Mouse (Mus musculus): Measurements from ENCODE around the gene St3gal5. TPM values are rescaled to one million over a fixed set of nuclear protein-coding genes. Genes with fewer than 3 reads are reported as not detected.

St3gal5 gene
- polyA plus RNA-seq, 1 experiment, result 31.6 TPM

DNA sequence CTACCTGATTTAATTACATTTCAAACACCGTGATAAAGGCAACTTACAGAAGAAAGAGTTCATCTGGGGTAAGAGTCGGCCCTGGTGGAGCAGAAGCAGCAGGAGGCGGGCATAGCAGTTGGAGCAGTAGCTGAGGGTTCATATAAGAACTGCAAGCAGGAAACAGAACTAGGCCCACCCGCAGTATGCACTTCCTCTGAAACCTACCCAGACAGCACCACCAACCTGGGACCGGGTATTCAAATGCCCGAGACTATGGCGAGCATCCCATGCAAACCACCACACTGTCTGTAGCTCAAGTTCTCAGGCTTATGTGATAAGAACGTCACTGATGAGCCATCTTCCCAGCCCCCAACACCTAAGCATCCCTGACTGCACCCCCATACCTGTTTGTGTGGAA, 58.3 kb downstream of the St3gal5 start:
- no peak for TF ChIP-seq CTCF (IDR thresholded peaks at IDR 0.05; ENCODE audit: low read depth, low read length)
- TF ChIP-seq POLR2A (IDR thresholded peaks at IDR 0.05; ENCODE audit: borderline replicate concordance, low read depth, low read length), result no peak
- Histone ChIP-seq H3K27ac (ENCODE audit: insufficient read depth, low read depth, low read length) (no peak overlapping the region), H3K4me3 (ENCODE audit: insufficient read depth, low read length) (no peak overlapping the region), H3K4me1 (ENCODE audit: control insufficient read depth, insufficient read depth, low read length) (peaks cover 23% of the 10 kb centered on the region)

DNA sequence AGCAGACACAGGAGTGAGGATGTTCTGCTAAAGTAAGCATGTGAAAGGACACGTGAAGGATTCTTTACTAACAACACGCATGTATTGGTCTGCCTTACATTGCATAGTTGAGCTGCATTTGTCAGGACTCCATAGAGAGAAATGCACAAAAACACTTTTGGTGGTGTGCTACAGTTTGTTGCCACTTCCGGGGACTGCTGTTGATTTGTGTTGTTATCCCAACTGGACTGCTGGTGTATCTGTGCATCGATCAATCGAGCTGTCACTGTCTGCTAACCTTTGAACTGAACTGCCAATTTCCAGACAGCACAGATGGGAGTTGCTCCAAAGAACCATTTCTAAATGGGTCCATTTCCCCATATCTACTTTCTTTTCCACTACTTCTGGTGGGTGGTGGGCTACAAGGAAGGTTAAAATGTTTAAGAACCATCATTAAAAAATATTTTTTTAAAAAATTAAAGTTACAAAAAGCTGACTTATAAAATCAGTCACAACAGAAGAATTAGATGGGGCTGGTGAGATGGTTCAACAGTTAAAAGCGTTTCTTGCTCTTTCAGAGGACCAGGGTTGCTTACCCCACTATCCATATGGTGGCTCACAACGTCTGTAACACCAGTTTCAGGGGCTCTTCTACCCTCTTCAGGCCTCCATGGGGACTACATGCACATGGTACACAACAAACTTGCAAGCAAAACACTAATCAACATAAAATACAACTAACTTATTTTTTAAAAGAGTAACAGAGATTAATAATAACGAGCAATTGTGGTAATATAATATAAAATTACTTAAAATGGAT, 61.8 kb downstream of the St3gal5 start:
- H3K27ac ChIP-seq (ENCODE audit: insufficient read depth, low read depth, low read length), result no peak overlapping the region
- TF ChIP-seq CTCF (IDR thresholded peaks at IDR 0.05; ENCODE audit: low read depth, low read length), result no peak
- TF ChIP-seq POLR2A (IDR thresholded peaks at IDR 0.05; ENCODE audit: borderline replicate concordance, low read depth, low read length), result no peak
- peaks cover 35% of the 10 kb centered on the region for H3K4me1 ChIP-seq (ENCODE audit: control insufficient read depth, insufficient read depth, low read length)
- no peak overlapping the region for H3K4me3 ChIP-seq (ENCODE audit: insufficient read depth, low read length)

DNA sequence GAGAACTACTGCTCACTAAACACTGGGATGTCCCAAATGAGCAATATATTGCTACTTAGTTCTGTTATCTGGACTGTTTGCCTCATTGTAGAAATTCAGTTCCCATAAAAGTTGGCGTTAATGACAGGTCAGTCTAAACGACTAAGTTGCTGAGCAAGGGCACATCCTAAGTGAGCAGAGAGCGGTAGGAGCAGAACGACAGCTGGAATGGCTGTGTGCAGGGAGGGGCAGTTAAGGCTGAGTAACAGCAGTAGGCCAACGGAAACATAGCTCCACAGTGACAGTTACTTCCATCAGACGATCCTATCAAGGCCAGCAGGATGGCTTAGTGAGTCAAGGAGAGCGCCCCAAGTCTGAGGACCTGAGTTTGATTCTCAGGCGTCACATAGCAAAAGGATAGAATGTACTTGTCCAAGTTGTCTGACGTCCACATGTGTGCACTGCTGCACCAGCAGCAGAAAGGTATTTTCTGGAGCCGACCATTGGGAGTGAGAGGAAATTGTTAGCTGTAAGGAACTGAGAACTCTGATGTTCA, 62.5 kb downstream of the St3gal5 start:
- H3K27ac ChIP-seq (ENCODE audit: insufficient read depth, low read depth, low read length), result no peak overlapping the region
- TF ChIP-seq CTCF (IDR thresholded peaks at IDR 0.05; ENCODE audit: low read depth, low read length), result no peak
- TF ChIP-seq POLR2A (IDR thresholded peaks at IDR 0.05; ENCODE audit: borderline replicate concordance, low read depth, low read length), result no peak
- no peak overlapping the region for H3K4me3 ChIP-seq (ENCODE audit: insufficient read depth, low read length)
- peaks cover 35% of the 10 kb centered on the region for H3K4me1 ChIP-seq (ENCODE audit: control insufficient read depth, insufficient read depth, low read length)

DNA sequence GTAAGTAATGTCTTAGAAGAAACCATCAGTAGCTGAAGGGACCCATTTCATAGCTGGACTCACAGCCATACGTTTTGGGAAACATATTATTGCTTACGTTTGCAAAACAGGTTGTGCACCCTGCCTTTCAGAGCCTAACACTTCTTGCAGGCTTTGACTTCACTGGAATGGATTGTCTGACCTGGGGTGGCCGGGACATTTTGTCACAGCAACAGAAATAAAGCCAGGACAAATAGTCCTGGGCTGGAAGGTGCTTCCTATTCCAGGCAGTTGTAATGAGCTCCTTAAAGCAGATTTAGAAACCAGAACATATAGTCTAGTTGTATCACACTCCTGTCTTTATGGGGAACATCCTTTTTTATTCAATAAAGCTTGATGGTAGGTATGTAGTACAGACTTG, 63.6 kb downstream of the St3gal5 start:
- TF ChIP-seq CTCF (IDR thresholded peaks at IDR 0.05; ENCODE audit: low read depth, low read length), result no peak
- no peak for TF ChIP-seq POLR2A (IDR thresholded peaks at IDR 0.05; ENCODE audit: borderline replicate concordance, low read depth, low read length)
- Histone ChIP-seq H3K27ac (ENCODE audit: insufficient read depth, low read depth, low read length) (no peak overlapping the region), H3K4me1 (ENCODE audit: control insufficient read depth, insufficient read depth, low read length) (peaks cover 35% of the 10 kb centered on the region), H3K4me3 (ENCODE audit: insufficient read depth, low read length) (no peak overlapping the region)

DNA sequence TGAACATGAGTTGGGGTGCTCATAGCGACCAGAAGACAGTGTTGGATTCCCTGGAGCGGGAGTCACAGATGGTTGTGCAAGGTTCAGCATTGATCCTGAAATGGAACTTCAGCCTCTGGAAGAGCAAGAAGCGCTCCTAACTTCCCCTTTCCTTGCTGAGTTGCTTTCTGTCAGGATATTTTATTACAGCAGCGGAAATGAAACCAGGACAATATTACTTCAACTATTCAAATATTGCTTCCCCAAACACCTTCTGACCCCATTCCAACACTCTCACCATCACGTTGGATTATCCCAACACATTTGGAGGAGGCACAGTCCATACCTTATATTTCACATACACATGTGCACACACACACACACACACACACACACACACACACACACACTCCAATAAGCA, 64.4 kb downstream of the St3gal5 start:
- peak overlapping the region; percentile 78 for H3K27ac ChIP-seq (ENCODE audit: insufficient read depth, low read depth, low read length)
- peaks cover 35% of the 10 kb centered on the region for H3K4me1 ChIP-seq (ENCODE audit: control insufficient read depth, insufficient read depth, low read length)
- TF ChIP-seq POLR2A (IDR thresholded peaks at IDR 0.05; ENCODE audit: borderline replicate concordance, low read depth, low read length) (no peak), CTCF (IDR thresholded peaks at IDR 0.05; ENCODE audit: low read depth, low read length) (no peak)
- H3K4me3 ChIP-seq (ENCODE audit: insufficient read depth, low read length), result peak overlapping the region; percentile 35

DNA sequence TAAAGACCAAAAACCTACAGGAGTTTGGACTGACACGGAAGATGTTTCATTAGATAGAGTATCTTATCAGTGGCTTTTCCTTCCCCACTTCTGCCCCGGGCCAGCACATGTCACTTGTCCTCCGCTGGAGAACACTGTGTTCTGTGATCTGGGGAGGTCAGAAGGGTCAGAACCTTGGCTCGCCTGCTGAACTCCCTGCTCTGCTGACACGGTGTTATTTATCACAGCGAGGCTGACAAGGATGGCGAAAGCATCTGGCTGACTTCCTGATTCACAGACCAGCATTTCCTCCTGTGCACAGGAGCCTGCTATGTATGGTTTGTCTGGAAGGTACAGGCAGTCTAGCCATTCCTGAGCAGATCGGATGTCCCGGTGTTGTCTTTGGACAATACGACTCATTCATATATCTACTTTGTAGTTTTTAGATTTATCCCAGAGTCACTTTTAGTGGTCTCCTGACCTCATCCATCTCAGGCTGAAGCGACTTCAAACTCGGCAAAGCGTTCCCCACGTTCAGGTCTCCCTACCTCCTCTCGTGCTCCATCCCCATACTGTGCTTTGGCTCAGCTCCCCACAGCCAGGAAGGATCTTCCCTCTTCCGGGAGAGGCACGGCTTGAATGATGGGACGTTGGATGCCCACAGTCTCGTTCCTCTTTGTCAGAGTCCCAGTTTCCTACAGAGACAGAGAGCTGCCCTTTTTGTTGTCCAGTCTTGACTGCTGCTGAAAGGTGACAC, 64.9 kb downstream of the St3gal5 start:
- Histone ChIP-seq H3K27ac (ENCODE audit: insufficient read depth, low read depth, low read length) (peak overlapping the region; percentile 78), H3K4me1 (ENCODE audit: control insufficient read depth, insufficient read depth, low read length) (peaks cover 35% of the 10 kb centered on the region), H3K4me3 (ENCODE audit: insufficient read depth, low read length) (peak overlapping the region; percentile 35)
- no peak for TF ChIP-seq CTCF (IDR thresholded peaks at IDR 0.05; ENCODE audit: low read depth, low read length)
- TF ChIP-seq POLR2A (IDR thresholded peaks at IDR 0.05; ENCODE audit: borderline replicate concordance, low read depth, low read length), result no peak

DNA sequence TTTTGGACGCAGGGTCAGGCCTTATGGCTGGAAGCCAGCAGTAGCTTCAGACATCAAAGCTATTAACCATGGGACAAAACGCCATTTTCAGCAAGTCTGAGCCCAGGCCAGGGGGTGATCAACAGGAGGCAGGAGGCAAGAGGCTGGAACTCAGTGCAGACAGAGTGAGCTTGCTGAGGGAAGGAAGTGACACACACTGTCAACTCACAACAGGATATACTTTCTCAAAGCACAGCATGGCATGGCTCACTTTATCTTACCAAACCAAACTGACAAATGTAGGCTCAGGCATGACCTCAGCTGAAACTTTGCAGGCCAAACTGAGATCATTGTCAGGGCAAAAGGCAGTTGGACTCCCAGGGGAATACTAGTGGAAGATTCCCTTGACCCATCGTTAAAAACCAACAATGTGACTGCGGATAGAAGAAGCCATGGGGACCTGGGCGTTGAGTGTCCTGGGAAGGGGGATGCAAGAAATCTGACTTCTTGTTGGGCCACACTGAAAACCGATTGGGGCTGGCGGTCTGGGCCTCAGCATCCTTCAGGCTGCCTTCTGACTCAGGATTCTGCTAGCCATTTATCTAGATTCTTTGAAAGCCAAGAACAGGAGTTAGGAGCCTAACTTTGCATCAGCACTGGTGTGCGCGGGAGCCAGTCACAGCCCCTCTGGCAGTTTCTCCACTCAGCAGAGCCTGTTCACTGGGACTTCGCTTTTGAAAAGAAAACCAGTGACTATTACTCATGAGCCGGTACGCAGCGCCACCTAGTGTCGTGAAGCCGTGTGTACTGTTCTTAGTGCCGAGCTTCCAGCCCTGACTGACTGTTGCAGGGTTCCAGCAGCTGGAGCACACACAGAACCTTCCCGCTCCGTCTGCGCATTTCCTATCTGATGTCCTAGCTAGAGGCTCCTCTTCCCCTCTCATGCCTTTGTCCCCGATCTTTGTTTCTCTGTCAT, 67.2 kb downstream of the St3gal5 start:
- no peak for TF ChIP-seq POLR2A (IDR thresholded peaks at IDR 0.05; ENCODE audit: borderline replicate concordance, low read depth, low read length)
- peak; percentile 85 for TF ChIP-seq CTCF (IDR thresholded peaks at IDR 0.05; ENCODE audit: low read depth, low read length)
- Histone ChIP-seq H3K4me3 (ENCODE audit: insufficient read depth, low read length) (no peak overlapping the region), H3K27ac (ENCODE audit: insufficient read depth, low read depth, low read length) (peak overlapping the region; percentile 4; the same call in 1 of the 2 replicates), H3K4me1 (ENCODE audit: control insufficient read depth, insufficient read depth, low read length) (peaks cover 35% of the 10 kb centered on the region)

DNA sequence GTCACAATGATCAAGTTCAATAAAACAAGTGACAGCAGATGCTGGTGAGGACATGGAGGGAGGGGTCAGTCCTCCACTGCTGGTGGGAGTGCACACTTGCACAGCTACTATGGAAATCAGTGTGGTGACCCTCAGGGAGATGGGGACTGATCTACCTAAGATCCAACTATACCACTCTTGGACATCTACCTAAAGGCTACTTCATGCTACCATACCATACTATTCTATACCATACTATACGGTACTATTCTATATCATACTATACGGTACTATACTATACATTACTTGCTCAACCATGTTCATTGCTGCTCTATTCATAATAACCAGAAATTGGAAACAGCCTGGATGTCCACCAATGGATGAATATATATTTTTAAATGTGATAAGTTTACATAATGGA, 68.5 kb downstream of the St3gal5 start:
- TF ChIP-seq POLR2A (IDR thresholded peaks at IDR 0.05; ENCODE audit: borderline replicate concordance, low read depth, low read length) (no peak), CTCF (IDR thresholded peaks at IDR 0.05; ENCODE audit: low read depth, low read length) (no peak)
- Histone ChIP-seq H3K4me1 (ENCODE audit: control insufficient read depth, insufficient read depth, low read length) (peaks cover 33% of the 10 kb centered on the region), H3K27ac (ENCODE audit: insufficient read depth, low read depth, low read length) (no peak overlapping the region), H3K4me3 (ENCODE audit: insufficient read depth, low read length) (no peak overlapping the region)

DNA sequence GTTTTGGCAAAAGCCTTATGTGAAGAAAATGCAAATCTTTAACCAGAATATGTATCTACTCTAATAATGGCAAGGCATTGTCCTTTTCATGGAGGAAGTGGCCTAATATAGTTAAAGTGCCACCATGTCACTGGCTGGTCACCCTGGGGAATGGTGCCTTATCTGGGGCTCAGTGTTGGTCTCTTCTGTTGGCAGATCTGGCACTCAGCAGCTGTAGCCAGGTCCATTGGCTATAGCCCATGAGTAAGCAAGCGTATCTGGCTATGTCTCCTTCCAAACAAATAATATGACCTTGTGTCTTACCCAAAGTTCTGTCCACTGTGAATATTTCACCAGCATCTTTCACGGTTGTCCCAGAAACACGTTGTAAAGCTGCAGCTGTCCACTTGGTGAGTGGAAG, 74.0 kb downstream of the St3gal5 start:
- TF ChIP-seq CTCF (IDR thresholded peaks at IDR 0.05; ENCODE audit: low read depth, low read length) (no peak), POLR2A (IDR thresholded peaks at IDR 0.05; ENCODE audit: borderline replicate concordance, low read depth, low read length) (no peak)
- no peaks in the 10 kb centered on the region for H3K4me1 ChIP-seq (ENCODE audit: control insufficient read depth, insufficient read depth, low read length)
- no peak overlapping the region for H3K4me3 ChIP-seq (ENCODE audit: insufficient read depth, low read length)
- no peak overlapping the region for H3K27ac ChIP-seq (ENCODE audit: insufficient read depth, low read depth, low read length)
